Mouse (Mus musculus) erythroblast, embryonic 14.5 days (primary cell): ENCODE measurements around the gene Mrpl4. TPM values are rescaled to one million over a fixed set of nuclear protein-coding genes. Genes with fewer than 3 reads are reported as not detected.
"Not testable (repeated sequence)": the region's sequence is repeated elsewhere in the genome, so short reads cannot be mapped to it uniquely, and the experiment has no call there.

Experiments
- H3K27me3 ChIP-seq: 2 replicates; pipeline ENCODE4 v1.6.1; 2012; ENCODE audit warnings: inconsistent platforms; ENCODE audit not compliant: control insufficient read depth
- H3K36me3 ChIP-seq: 2 replicates; pipeline ENCODE4 v1.6.1; 2012; ENCODE audit warnings: mild to moderate bottlenecking, inconsistent platforms; ENCODE audit not compliant: control insufficient read depth
- H3K4me1 ChIP-seq: 2 replicates; pipeline ENCODE4 v1.6.1; 2012; ENCODE audit warnings: inconsistent platforms; ENCODE audit not compliant: control insufficient read depth
- H3K4me3 ChIP-seq: replicated peaks from 2 replicates; pipeline ENCODE3; 2012; ENCODE audit warnings: moderate library complexity, mild to moderate bottlenecking, inconsistent platforms
- H3K9me3 ChIP-seq: 2 replicates; pipeline ENCODE4 v1.6.1; 2012; ENCODE audit warnings: low read length, inconsistent platforms, mixed read lengths; ENCODE audit not compliant: control insufficient read depth
- GATA1 ChIP-seq: IDR thresholded peaks from 2 replicates; pipeline ENCODE4 v1.6.1; 2012; ENCODE audit warnings: low read length, inconsistent platforms, mixed read lengths
- TAL1 ChIP-seq: IDR thresholded peaks from 3 replicates; pipeline ENCODE4 v1.6.1; 2012; ENCODE audit warnings: low read length, inconsistent platforms, mixed read lengths
- polyA plus RNA-seq: library from polyadenylated mRNA; stranded (reverse); fragments of >175 nt; gene quantifications from 2 replicates; pipeline ENCODE4 v1.2.3, GENCODE M21; 2012

The Mrpl4 gene
- polyA plus RNA-seq, 1 experiment = 11.7 TPM

GRCm38 (mm10) chr9:21041308-21041707 is 38.8 kb downstream of the Mrpl4 start:
- no peak overlapping the region for H3K4me3 ChIP-seq
- TF ChIP-seq TAL1 = no peak
- TF ChIP-seq GATA1 = no peak
- H3K4me1 ChIP-seq = peaks cover 56% of the 10 kb centered on the region
- H3K9me3 ChIP-seq = peaks cover 15% of the 10 kb centered on the region
- H3K27me3 ChIP-seq = peaks cover 28% of the 10 kb centered on the region
- H3K36me3 ChIP-seq = peaks cover 10% of the 10 kb centered on the region

GRCm38 (mm10) chr9:21043563-21043962 is 41.0 kb downstream of the Mrpl4 start:
- H3K9me3 ChIP-seq = peaks cover 2% of the 10 kb centered on the region; the same call in 1 of the 2 replicates
- peaks cover 2% of the 10 kb centered on the region; the same call in 1 of the 2 replicates for H3K36me3 ChIP-seq
- peaks cover 35% of the 10 kb centered on the region for H3K4me1 ChIP-seq
- no peak overlapping the region for H3K4me3 ChIP-seq
- TF ChIP-seq GATA1 (no peak), TAL1 (no peak)
- H3K27me3 ChIP-seq = peaks cover 8% of the 10 kb centered on the region

- H3K36me3 ChIP-seq, H3K27me3 ChIP-seq, H3K4me3 ChIP-seq, H3K9me3 ChIP-seq: not testable (repeated sequence)
- peaks cover 25% of the 10 kb centered on the region for H3K4me1 ChIP-seq
Measured at GRCm38 (mm10) chr9:21044785-21045184, 42.2 kb downstream of the Mrpl4 start.

GRCm38 (mm10) chr9:21045235-21045634 is 42.7 kb downstream of the Mrpl4 start:
- Histone ChIP-seq H3K4me1 (peaks cover 21% of the 10 kb centered on the region), H3K27me3 (peaks cover 2% of the 10 kb centered on the region; the same call in 1 of the 2 replicates), H3K9me3 (no peaks in the 10 kb centered on the region), H3K4me3 (no peak overlapping the region), H3K36me3 (no peaks in the 10 kb centered on the region)
- TF ChIP-seq TAL1 = no peak
- TF ChIP-seq GATA1 = no peak

GRCm38 (mm10) chr9:21051578-21051977 is 49.0 kb downstream of the Mrpl4 start:
- Histone ChIP-seq H3K27me3 (peaks cover 4% of the 10 kb centered on the region), H3K4me3 (no peak overlapping the region), H3K36me3 (no peaks in the 10 kb centered on the region), H3K9me3 (no peaks in the 10 kb centered on the region), H3K4me1 (peaks cover 16% of the 10 kb centered on the region)
- TF ChIP-seq TAL1 (no peak), GATA1 (no peak)

Other genes starting within 250 kb of the Mrpl4 start
- not detected in 2 replicates for gene Col5a3, start 187.7 kb upstream of the Mrpl4 start, polyA plus RNA-seq
- gene Rdh8, start 184.2 kb upstream of the Mrpl4 start, polyA plus RNA-seq = not detected in 2 replicates
- gene A230050P20Rik, start 134.1 kb upstream of the Mrpl4 start, polyA plus RNA-seq = 0.29 and 0.57 TPM in 2 replicates
- gene Angptl6, start 123.0 kb upstream of the Mrpl4 start, polyA plus RNA-seq = 0.06 and 0.19 TPM in 2 replicates
- 14.9 and 16.4 TPM in 2 replicates for gene Ppan, start 114.6 kb upstream of the Mrpl4 start, polyA plus RNA-seq
- gene Eif3g, start 104.1 kb upstream of the Mrpl4 start, polyA plus RNA-seq = 46.8 and 55.3 TPM in 2 replicates
- gene Dnmt1, start 42.9 kb upstream of the Mrpl4 start, polyA plus RNA-seq = 25.3 TPM in 2 replicates
- 0.02 TPM in 2 replicates for gene S1pr2, start 26.0 kb upstream of the Mrpl4 start, polyA plus RNA-seq
- 0.04 and 0.11 TPM in 2 replicates for gene Icam1, start 13.2 kb downstream of the Mrpl4 start, polyA plus RNA-seq
- 105 and 134 TPM in 2 replicates for gene Icam4, start 26.6 kb downstream of the Mrpl4 start, polyA plus RNA-seq
- gene Icam5, start 29.3 kb downstream of the Mrpl4 start, polyA plus RNA-seq = 0.63 and 0.86 TPM in 2 replicates
- 1.4 and 1.9 TPM in 2 replicates for gene Zglp1, start 64.4 kb downstream of the Mrpl4 start, polyA plus RNA-seq
- 0.12 and 0.16 TPM in 2 replicates for gene Gm49373, start 70.4 kb downstream of the Mrpl4 start, polyA plus RNA-seq
- gene Fdx1l, start 70.9 kb downstream of the Mrpl4 start, polyA plus RNA-seq = 1.5 and 2.8 TPM in 2 replicates
- 11.6 and 15.1 TPM in 2 replicates for gene Gm38431, start 89.3 kb downstream of the Mrpl4 start, polyA plus RNA-seq
- gene Raver1, start 89.3 kb downstream of the Mrpl4 start, polyA plus RNA-seq = 7.5 and 9.3 TPM in 2 replicates
- gene Tyk2, start 128.5 kb downstream of the Mrpl4 start, polyA plus RNA-seq = 0.26 and 0.30 TPM in 2 replicates
- 12.7 and 17.4 TPM in 2 replicates for gene Cdc37, start 147.2 kb downstream of the Mrpl4 start, polyA plus RNA-seq
- 0.04 and 0.05 TPM in 2 replicates for gene Pde4a, start 163.0 kb downstream of the Mrpl4 start, polyA plus RNA-seq
- gene Keap1, start 236.6 kb downstream of the Mrpl4 start, polyA plus RNA-seq = 4.2 and 5.2 TPM in 2 replicates
- gene S1pr5, start 245.7 kb downstream of the Mrpl4 start, polyA plus RNA-seq = not detected in 2 replicates